Mouse (Mus musculus) lung, embryonic 14.5 days (tissue): ENCODE data around the gene Dbf4. TPM values are rescaled to one million over a fixed set of nuclear protein-coding genes. Genes with fewer than 3 reads are reported as not detected.

Experiments used
- ATAC-seq: fragments of 200-750 bp; cut with Nextera tagmentation; 2 replicates; pipeline ENCODE4 v1.8.0; 2017; ENCODE audit warnings: mild to moderate bottlenecking, moderate TSS enrichment, moderate library complexity; ENCODE audit not compliant: insufficient read depth
- DNase-seq: peaks from one replicate; pipeline ENCODE4 v3.0.0-alpha.2; 2015
- H3K27ac ChIP-seq: fragments of 300-500 bp; sonication (generic); 2 replicates; pipeline ENCODE4 v1.5.1; 2014; ENCODE audit warnings: low read depth, mild to moderate bottlenecking, moderate library complexity
- H3K27me3 ChIP-seq: fragments of 300-500 bp; sonication (generic); 2 replicates; pipeline ENCODE4 v1.6.1; 2014; ENCODE audit warnings: low read length, control low read depth; ENCODE audit not compliant: insufficient read depth
- H3K36me3 ChIP-seq: fragments of 300-500 bp; sonication (generic); 2 replicates; pipeline ENCODE4 v1.6.1; 2014; ENCODE audit warnings: control low read depth; ENCODE audit not compliant: insufficient read depth
- H3K4me1 ChIP-seq: fragments of 300-500 bp; sonication (generic); 2 replicates; pipeline ENCODE4 v1.6.1; 2014; ENCODE audit warnings: antibody characterized with exemption, control low read depth; ENCODE audit not compliant: insufficient read depth
- H3K4me2 ChIP-seq: fragments of 300-500 bp; sonication (generic); 2 replicates; pipeline ENCODE4 v1.6.1; 2014; ENCODE audit warnings: mild to moderate bottlenecking
- H3K4me3 ChIP-seq: fragments of 300-500 bp; sonication (generic); 2 replicates; pipeline ENCODE4 v1.5.1; 2014; ENCODE audit warnings: low read depth, low read length
- H3K9ac ChIP-seq: fragments of 300-500 bp; sonication (generic); 2 replicates; pipeline ENCODE4 v1.6.1; 2014
- H3K9me3 ChIP-seq: fragments of 300-500 bp; sonication (generic); 2 replicates; pipeline ENCODE4 v1.6.1; 2016; ENCODE audit warnings: low read depth, low read length, control low read depth
- CTCF ChIP-seq: IDR thresholded peaks from 2 replicates; pipeline ENCODE4 v1.5.1; 2016; ENCODE audit warnings: antibody characterized with exemption, low read depth
- WGBS: fragments of 180-500 bp; shearing (Covaris S2); extraction: QIAGEN DNeasy Blood & Tissue Kit; methylation state at CpG from one replicate; pipeline ENCODE4 v1.1.7; 2014; 5-methylcytosine and 5-hydroxymethylcytosine counted together
- polyA plus RNA-seq: library from polyadenylated mRNA; unstranded; fragments of >200 nt; fragmentation: Nextera tagmentation; extraction: Ambion mirVana; gene quantifications from 2 replicates; pipeline ENCODE4 v1.2.1, GENCODE M21; 2014

Dbf4 gene
- 68.3 and 71.6 TPM in 2 replicates for polyA plus RNA-seq

DNA sequence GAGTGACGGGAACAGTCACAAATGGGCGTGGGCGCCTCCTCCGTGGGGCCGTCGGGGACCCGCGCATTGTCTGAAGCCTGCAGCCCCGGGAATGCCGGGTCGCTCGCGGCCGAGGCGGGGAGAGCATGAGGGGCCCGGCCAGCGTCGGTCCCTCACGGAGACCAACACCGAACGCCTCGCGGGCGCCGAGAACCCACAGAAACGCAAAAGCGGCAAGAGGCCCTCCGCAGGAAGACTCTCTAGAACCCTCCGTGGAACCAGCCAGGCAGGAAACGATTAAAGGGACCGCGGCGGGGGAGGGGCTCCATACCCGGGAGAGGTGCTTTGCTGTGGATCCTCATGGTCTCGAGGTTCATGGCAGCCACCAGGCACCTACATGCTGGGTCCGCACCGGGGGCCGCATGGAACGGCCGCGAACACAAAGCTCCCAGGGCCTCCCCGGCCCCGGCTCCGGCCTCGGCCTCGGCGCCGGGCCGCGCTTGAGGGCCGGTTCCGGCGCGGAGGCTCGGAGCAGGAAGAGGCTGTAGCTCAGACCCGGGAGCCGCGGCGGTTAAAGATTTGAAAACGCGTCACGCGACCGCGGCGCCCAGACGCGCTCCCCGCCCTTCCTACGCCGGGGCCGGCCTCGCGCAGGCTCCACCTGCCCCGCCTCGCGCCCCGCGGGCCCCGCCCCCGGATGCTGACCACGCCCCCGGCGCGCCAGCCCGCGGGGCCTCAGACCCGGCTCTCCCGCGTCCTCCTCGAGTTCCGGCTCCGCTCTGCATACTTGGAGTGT, at the start of gene Dbf4, which contains the start of gene Slc25a40:
TSS of gene Dbf4 (minus strand) at position 560 of the 775 bp plus-strand sequence.
TSS of gene Slc25a40 (plus strand) at position 694 of the 775 bp plus-strand sequence.
- ATAC-seq (peak; percentile 97), DNase-seq (peak; percentile 96)
- Histone ChIP-seq H3K9me3 (no peaks in the 10 kb centered on the region), H3K36me3 (peaks cover 27% of the 10 kb centered on the region), H3K9ac (peak within 1 kb of the TSS; percentile 74), H3K4me1 (no peaks in the 10 kb centered on the region), H3K4me3 (peak within 1 kb of the TSS; percentile 80), H3K4me2 (peak within 1 kb of the TSS; percentile 64), H3K27ac (peak within 1 kb of the TSS; percentile 88), H3K27me3 (no peaks in the 10 kb centered on the region)
- no peak for TF ChIP-seq CTCF
- under 1% methylated on average over 79 of the region's 93 CpGs for WGBS

DNA sequence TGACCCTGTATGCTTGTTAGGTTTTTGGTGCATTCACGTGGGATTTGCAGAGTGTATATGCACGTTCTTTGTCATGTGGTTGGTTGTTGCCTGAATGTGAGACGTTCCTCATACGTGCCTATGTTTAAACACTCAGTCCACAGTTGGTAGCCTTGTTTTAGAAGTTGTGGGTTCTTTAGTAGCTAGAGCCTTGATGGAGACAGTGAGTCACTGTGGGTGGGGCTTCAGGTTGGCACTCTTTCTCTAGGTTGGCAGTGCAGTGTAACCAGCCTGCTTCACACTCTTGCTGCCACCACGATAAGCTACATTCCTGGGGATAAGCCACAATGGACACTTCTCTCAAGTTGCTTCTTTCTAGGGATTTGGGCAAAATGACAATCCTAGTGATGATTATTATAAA, 34.0 kb upstream of the Dbf4 start:
- H3K4me2 ChIP-seq = no peak overlapping the region
- no peaks in the 10 kb centered on the region for H3K27me3 ChIP-seq
- DNase-seq (no peak), ATAC-seq (no peak)
- no peak overlapping the region for H3K4me3 ChIP-seq
- TF ChIP-seq CTCF = no peak
- H3K27ac ChIP-seq = no peak overlapping the region
- no peaks in the 10 kb centered on the region for H3K4me1 ChIP-seq
- H3K9ac ChIP-seq = no peak overlapping the region
- WGBS = 81% methylated on average over 5 of the region's 5 CpGs
- no peaks in the 10 kb centered on the region for H3K36me3 ChIP-seq
- no peaks in the 10 kb centered on the region for H3K9me3 ChIP-seq

DNA sequence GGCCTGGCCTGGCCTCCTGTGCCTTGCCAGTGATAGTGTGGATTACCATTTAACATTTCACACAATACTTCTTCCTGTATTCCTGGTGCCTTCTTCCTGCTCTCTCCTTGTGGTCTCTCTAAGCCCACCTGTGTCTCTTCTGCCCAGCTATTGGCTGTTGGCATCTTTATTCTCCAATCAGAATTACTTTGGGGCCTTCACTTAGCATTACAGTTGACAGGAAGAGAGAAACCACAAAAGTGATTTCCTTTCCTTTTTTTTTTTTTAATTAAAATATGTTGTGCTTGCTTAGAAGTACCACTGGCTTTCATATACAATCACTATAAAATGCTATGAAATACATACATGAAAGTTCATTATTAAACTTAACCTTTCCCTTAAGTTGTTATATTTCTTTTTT, 33.0 kb upstream of the Dbf4 start:
- Histone ChIP-seq H3K4me1 (no peaks in the 10 kb centered on the region), H3K36me3 (no peaks in the 10 kb centered on the region), H3K9ac (no peak overlapping the region), H3K9me3 (no peaks in the 10 kb centered on the region), H3K4me2 (no peak overlapping the region), H3K4me3 (no peak overlapping the region), H3K27me3 (no peaks in the 10 kb centered on the region), H3K27ac (no peak overlapping the region)
- no peak for ATAC-seq
- TF ChIP-seq CTCF = no peak
- DNase-seq = no peak

DNA sequence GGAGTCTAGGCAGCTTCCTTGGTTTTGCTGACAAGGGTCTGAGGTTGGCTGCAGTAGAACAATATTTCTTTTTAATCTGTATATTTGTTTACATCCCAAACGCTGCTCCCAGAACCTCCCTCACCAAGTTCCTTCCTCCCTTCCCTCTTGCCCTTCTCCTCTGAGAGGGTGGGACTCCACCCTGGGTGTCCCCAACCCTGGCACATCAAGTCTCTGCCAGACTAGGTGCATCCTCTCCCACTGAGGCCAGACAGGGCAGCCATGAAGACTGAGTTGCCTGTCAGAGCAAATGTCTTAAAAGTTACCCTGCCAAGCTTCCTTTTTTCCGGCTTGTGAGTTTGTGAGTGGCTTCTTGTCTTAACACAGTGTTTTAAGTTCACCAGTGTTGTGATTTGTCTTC, 16.6 kb upstream of the Dbf4 start:
- 53% methylated on average over 2 of the region's 2 CpGs for WGBS
- ATAC-seq (no peak), DNase-seq (no peak)
- TF ChIP-seq CTCF = no peak
- no peak overlapping the region for H3K27ac ChIP-seq
- no peaks in the 10 kb centered on the region for H3K9me3 ChIP-seq
- no peaks in the 10 kb centered on the region for H3K4me1 ChIP-seq
- H3K36me3 ChIP-seq = peaks cover 14% of the 10 kb centered on the region
- no peak overlapping the region for H3K4me2 ChIP-seq
- no peak overlapping the region for H3K4me3 ChIP-seq
- no peaks in the 10 kb centered on the region for H3K27me3 ChIP-seq
- H3K9ac ChIP-seq = no peak overlapping the region

DNA sequence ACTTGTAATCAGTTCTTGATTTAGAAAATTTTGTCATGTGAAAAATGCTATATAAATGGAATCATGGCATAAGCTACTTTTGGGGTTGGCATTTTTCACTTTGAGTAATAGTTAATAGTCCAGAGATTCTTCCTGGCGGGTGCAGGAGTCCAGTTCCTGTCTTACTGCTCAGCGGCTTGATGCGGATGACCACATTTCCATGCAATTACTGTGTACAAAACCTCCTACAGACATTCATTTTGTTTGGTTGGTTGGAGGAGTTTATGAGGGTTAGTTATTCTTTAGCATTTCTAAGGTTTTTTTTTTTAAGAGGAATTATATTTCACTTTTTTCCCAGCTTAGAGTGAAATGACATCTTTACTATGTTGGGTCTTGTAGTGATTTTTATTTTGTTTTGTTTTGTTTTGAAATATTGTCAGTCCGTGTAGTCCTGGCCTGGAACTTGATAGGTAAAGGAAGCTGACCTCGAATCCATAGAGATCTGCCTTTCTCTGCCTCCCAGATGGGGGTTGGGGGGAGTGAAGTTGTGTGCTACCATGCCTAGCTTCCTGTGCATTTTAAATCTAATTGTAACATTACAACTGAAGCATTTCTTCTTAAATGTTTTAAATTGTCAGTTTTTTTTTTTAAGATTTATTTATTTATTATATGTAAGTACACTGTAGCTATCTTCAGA, 15.1 kb upstream of the Dbf4 start:
- Histone ChIP-seq H3K4me2 (no peak overlapping the region), H3K9ac (no peak overlapping the region), H3K27ac (no peak overlapping the region), H3K36me3 (peaks cover 14% of the 10 kb centered on the region), H3K4me3 (no peak overlapping the region), H3K9me3 (no peaks in the 10 kb centered on the region), H3K27me3 (no peaks in the 10 kb centered on the region), H3K4me1 (no peaks in the 10 kb centered on the region)
- no peak for DNase-seq
- no peak for ATAC-seq
- TF ChIP-seq CTCF = no peak
- 93% methylated on average over 5 of the region's 5 CpGs for whole genome bisulfite sequencing

DNA sequence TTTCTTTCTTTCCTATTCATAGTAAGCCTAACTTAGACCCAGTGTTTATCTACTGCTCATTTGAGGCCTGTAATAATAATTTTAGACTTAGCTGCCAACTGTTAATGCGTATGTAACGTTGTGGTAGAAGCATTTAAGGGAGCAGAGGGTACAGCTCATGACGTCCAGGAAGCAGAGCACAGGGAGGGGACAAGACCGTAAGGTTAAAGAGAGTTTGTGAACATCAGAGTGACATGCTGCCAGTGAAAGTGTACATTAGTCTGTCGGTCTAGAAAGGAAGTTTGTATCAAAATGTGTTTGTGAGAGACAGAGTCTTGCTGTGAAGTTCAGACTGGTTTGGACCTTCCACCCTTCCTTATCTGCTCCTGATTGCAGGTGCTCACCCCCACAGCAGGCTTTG, 3.4 kb upstream of the Dbf4 start:
- Histone ChIP-seq H3K27ac (no peak overlapping the region), H3K4me2 (no peak overlapping the region), H3K4me3 (no peak overlapping the region), H3K9ac (no peak overlapping the region), H3K27me3 (no peaks in the 10 kb centered on the region), H3K36me3 (peaks cover 5% of the 10 kb centered on the region; the same call in 1 of the 2 replicates), H3K4me1 (no peaks in the 10 kb centered on the region), H3K9me3 (no peaks in the 10 kb centered on the region)
- no peak for ATAC-seq
- 50% methylated on average over 5 of the region's 5 CpGs for WGBS
- TF ChIP-seq CTCF = no peak
- no peak for DNase-seq

DNA sequence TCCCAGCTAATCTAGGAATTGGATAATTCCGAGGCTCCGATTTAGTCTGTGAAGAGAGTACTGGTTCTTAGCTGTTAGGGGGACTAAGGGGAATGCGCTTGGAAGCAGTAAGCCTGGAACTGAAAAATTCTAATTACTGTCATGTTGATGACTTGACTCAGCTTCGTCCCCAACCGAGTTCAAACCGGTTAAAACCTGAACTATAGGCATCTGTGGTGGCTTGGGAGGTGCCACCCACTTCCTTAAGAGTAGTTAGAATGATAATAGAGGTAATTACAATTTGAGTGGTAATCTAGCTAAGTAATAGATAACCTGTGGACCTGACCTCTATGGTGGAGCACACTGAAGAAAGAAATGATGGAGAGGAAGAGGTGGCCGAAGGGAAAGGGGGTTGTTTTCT, 1.6 kb upstream of the Dbf4 start:
- H3K27ac ChIP-seq = no peak overlapping the region
- WGBS = 30% methylated on average over 7 of the region's 7 CpGs
- H3K9ac ChIP-seq = no peak overlapping the region; the same call in 1 of the 2 replicates
- H3K36me3 ChIP-seq = peaks cover 13% of the 10 kb centered on the region
- peak overlapping the region; percentile 80 for H3K4me3 ChIP-seq
- TF ChIP-seq CTCF = no peak
- no peak for ATAC-seq
- no peaks in the 10 kb centered on the region for H3K27me3 ChIP-seq
- no peaks in the 10 kb centered on the region for H3K9me3 ChIP-seq
- H3K4me1 ChIP-seq = no peaks in the 10 kb centered on the region
- peak overlapping the region; percentile 64 for H3K4me2 ChIP-seq
- peak; percentile 13 for DNase-seq
